Mouse (Mus musculus): ENCODE measurements around the gene Adra1d. TPM values are rescaled to one million over a fixed set of nuclear protein-coding genes. Genes with fewer than 3 reads are reported as not detected.
A peak's percentile ranks its signal among the peaks of the same experiment; 100 is the strongest.

Gene Adra1d
- polyA plus RNA-seq, 1 experiment = not detected

DNA sequence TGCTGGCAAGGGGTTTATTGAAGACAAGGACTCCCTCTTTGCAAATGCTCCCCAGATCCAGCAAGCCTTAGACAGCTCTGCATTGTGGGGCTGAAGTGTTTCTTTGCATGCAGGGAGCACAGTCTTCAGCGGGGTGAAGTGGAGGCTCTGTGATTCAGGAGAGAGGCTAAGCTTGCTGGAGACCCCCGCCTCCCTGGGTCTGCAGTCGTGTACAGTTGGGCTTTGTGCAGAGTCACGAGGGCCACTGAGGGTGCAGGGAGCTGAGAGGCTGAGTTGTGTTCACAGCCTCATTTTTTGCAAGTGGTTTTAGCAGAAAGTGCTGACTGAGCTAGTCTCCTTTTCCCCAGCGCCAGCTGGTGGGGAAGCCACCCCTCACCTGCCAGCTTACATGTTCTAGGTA, 60.2 kb downstream of the Adra1d start:
- TF ChIP-seq GATA1 (IDR thresholded peaks at IDR 0.05; ENCODE audit: borderline replicate concordance, low read length) = no peak
- TF ChIP-seq FLI1 (IDR thresholded peaks at IDR 0.05; ENCODE audit: low read length) = no peak
- H3K36me3 ChIP-seq (replicated peaks; ENCODE audit: low read length) = peaks cover 96% of the 10 kb centered on the region
- peak overlapping the region; percentile 80 for H3K4me3 ChIP-seq (replicated peaks)
- H3K27me3 ChIP-seq (replicated peaks) = no peaks in the 10 kb centered on the region
- peaks cover 100% of the 10 kb centered on the region for H3K4me1 ChIP-seq
- H3K9me3 ChIP-seq = no peaks in the 10 kb centered on the region

DNA sequence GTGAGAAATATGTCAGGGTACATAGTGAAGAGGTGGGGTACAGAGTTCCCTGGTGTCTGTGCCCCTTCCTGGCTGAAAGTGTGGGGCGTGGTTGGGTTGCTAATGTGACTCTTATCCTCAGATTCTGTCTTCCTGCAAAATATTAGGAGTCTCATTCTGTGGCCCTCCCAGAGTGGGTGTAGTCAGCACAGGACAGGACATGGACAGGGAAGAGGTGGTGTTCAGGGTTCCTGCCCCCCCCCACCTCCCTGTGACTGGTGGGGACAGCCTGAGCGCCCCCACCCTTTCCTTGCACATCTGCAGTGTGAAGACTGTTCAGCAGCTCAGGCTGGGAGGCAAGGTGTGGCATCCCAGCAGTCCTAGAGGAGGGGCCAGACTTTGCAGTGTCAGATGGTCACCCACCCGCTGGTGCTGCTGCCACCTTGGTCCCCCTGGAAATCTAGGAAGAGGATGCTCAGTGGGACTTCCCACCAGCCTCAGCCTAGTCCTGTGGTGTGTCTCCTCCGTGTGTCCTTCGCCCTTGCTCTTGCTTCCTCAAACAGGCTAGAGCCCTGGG, 62.7 kb downstream of the Adra1d start:
- Histone ChIP-seq H3K27me3 (replicated peaks) (no peaks in the 10 kb centered on the region), H3K36me3 (replicated peaks; ENCODE audit: low read length) (peaks cover 86% of the 10 kb centered on the region), H3K9me3 (no peaks in the 10 kb centered on the region), H3K4me1 (peaks cover 100% of the 10 kb centered on the region), H3K4me3 (replicated peaks) (peak overlapping the region; percentile 82)
- TF ChIP-seq FLI1 (IDR thresholded peaks at IDR 0.05; ENCODE audit: low read length) (no peak), GATA1 (IDR thresholded peaks at IDR 0.05; ENCODE audit: borderline replicate concordance, low read length) (no peak)

DNA sequence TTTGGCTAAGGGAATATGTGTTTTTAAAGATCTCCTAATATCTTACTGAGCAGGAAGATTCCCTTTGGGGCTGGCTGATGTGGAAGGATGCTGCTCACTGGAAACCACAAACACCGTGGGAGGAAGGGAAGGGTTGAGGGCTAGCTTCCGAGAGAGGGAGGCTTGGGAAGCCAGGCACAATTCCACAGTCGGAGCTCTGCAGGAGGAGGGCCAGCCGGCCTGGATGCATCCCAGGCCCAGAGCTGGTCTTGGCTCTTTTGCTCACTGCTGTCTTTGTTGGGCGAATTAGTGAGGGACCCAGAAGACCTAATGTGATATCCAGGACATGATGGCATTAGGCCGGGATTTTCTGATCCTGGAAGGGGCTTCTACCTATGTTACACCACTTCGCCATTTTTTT, 63.9 kb downstream of the Adra1d start:
- H3K4me1 ChIP-seq = peaks cover 100% of the 10 kb centered on the region
- H3K4me3 ChIP-seq (replicated peaks) = peak overlapping the region; percentile 88
- no peak for TF ChIP-seq FLI1 (IDR thresholded peaks at IDR 0.05; ENCODE audit: low read length)
- no peak for TF ChIP-seq GATA1 (IDR thresholded peaks at IDR 0.05; ENCODE audit: borderline replicate concordance, low read length)
- H3K27me3 ChIP-seq (replicated peaks) = no peaks in the 10 kb centered on the region
- no peaks in the 10 kb centered on the region for H3K9me3 ChIP-seq
- H3K36me3 ChIP-seq (replicated peaks; ENCODE audit: low read length) = peaks cover 86% of the 10 kb centered on the region

DNA sequence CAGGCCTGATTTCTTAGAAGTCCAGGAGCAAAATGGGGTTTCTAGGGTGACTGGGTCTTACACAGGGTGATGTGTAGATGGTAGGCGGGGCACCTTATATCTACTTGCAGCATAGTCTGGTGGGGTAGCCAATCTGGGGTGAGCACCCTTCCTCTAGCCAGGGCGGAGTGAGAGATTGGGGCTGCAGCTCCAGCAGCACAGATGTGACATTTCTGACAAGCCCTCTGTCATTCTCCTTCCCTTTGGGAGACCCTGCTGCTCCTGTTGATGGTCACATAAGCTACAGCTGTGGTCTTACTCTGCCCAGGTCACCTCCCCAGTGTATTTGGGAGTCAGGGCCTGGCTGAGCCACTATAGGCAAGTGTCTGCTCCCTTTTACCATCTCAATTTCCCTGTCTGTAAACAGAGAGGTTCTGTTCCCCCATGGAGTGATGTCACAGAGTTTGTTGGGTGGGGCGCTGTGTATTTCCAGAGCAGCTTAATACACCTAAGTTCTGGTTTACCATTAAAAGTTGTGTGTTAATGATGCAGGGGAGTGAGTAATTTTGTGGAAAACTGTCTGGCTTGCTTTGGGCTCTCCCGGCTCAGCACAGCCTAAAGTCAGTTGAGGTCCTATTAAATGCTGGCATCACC, 64.7 kb downstream of the Adra1d start:
- Histone ChIP-seq H3K36me3 (replicated peaks; ENCODE audit: low read length) (peaks cover 78% of the 10 kb centered on the region), H3K27me3 (replicated peaks) (no peaks in the 10 kb centered on the region), H3K4me1 (peaks cover 99% of the 10 kb centered on the region), H3K9me3 (no peaks in the 10 kb centered on the region), H3K4me3 (replicated peaks) (peak overlapping the region; percentile 88)
- TF ChIP-seq FLI1 (IDR thresholded peaks at IDR 0.05; ENCODE audit: low read length) (no peak), GATA1 (IDR thresholded peaks at IDR 0.05; ENCODE audit: borderline replicate concordance, low read length) (peak; percentile 79; the same call in 2 of the 3 replicates)

DNA sequence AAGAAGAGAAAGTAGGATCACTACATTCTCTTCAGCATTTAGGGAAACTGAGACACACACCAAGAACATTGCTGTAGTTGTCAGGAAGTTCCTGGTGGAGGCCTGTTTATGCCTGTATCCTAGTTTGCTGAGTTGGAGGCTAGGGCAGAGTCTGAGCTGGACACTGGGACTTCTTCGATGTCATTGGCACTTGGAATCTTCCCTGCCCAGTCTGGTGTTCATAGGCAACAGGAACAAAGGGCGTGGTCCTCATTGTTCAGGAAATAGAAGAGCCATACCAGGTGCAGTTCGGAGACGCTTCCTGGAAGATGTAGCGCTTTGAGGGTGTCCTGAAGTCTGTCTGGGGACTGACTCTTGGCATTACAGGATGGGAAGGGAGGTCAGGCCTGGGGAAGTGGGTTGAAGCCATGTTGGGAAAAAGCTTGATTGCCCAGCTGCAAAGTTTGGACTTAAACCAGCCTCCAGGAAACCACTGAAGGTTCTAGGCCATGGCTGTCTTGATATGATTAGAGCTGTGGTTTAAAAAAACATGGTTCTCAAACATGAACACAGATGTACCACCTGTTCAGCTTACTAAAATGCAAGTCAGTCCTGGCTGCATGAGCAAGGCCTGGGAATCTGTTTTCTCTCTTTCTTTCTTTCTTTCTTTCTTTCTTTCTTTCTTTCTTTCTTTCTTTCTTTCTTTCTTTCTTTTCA, 65.8 kb downstream of the Adra1d start:
- TF ChIP-seq FLI1 (IDR thresholded peaks at IDR 0.05; ENCODE audit: low read length) (0 out of 2 replicates have a peak, but pooled peaks have one; percentile 23), GATA1 (IDR thresholded peaks at IDR 0.05; ENCODE audit: borderline replicate concordance, low read length) (peak; percentile 70; the same call in 2 of the 3 replicates)
- H3K4me3 ChIP-seq (replicated peaks) = peak overlapping the region; percentile 88
- no peaks in the 10 kb centered on the region for H3K9me3 ChIP-seq
- peaks cover 92% of the 10 kb centered on the region for H3K4me1 ChIP-seq
- H3K36me3 ChIP-seq (replicated peaks; ENCODE audit: low read length) = peaks cover 67% of the 10 kb centered on the region
- H3K27me3 ChIP-seq (replicated peaks) = no peaks in the 10 kb centered on the region

Other genes with a start within 250 kb of the Adra1d start
- 0.15 and 7.5 TPM in 2 replicates for gene Rnf24, start 209.4 kb downstream of the Adra1d start, polyA plus RNA-seq (2012; ENCODE audit: insufficient read depth, low replicate concordance)
- gene Smox, start 70.8 kb downstream of the Adra1d start, polyA plus RNA-seq (2012; ENCODE audit: insufficient read depth, low replicate concordance) = 504 and 573 TPM in 2 replicates